Mouse (Mus musculus) limb, embryonic 15.5 days (tissue): ENCODE measurements at regions not wholly inside any gene's neighbourhood (a gene's known extent, or its start where the extent isn't known, plus 50 kb on each side); places are given as distances from the start of the nearest gene placed in this dataset.
A peak's percentile ranks its signal among the peaks of the same experiment; 100 is the strongest.

ENCODE experiments used
- ATAC-seq: fragments of 200-750 bp; cut with Nextera tagmentation; 2 replicates; pipeline ENCODE4 v1.8.0; 2017; ENCODE audit warnings: low read depth, moderate TSS enrichment; ENCODE audit not compliant: insufficient number of reproducible peaks, low FRiP score, low TSS enrichment
- H3K27ac ChIP-seq: fragments of 300-500 bp; sonication (generic); 2 replicates; pipeline ENCODE4 v1.5.1; 2015; ENCODE audit warnings: moderate library complexity, mild to moderate bottlenecking, inconsistent platforms
- H3K27me3 ChIP-seq: fragments of 300-500 bp; sonication (generic); 2 replicates; pipeline ENCODE4 v1.6.1; 2015; ENCODE audit warnings: inconsistent platforms
- H3K36me3 ChIP-seq: fragments of 300-500 bp; sonication (generic); 2 replicates; pipeline ENCODE4 v1.6.1; 2015; ENCODE audit warnings: inconsistent platforms
- H3K4me1 ChIP-seq: fragments of 300-500 bp; sonication (generic); 2 replicates; pipeline ENCODE4 v1.6.1; 2015; ENCODE audit warnings: inconsistent platforms
- H3K4me2 ChIP-seq: fragments of 300-500 bp; sonication (generic); 2 replicates; pipeline ENCODE4 v1.6.1; 2015; ENCODE audit warnings: mild to moderate bottlenecking, inconsistent platforms
- H3K4me3 ChIP-seq: fragments of 300-500 bp; sonication (generic); 2 replicates; pipeline ENCODE4 v1.5.1; 2015; ENCODE audit warnings: mild to moderate bottlenecking, inconsistent platforms
- H3K9ac ChIP-seq: fragments of 300-500 bp; sonication (generic); 2 replicates; pipeline ENCODE4 v1.6.1; 2015; ENCODE audit warnings: inconsistent platforms
- H3K9me3 ChIP-seq: fragments of 300-500 bp; sonication (generic); 2 replicates; pipeline ENCODE4 v1.6.1; 2016; ENCODE audit warnings: inconsistent platforms
- WGBS: fragments of 180-500 bp; shearing (Covaris S2); methylation state at CpG from one replicate; pipeline ENCODE4 v1.1.7; 2015; 5-methylcytosine and 5-hydroxymethylcytosine counted together

DNA sequence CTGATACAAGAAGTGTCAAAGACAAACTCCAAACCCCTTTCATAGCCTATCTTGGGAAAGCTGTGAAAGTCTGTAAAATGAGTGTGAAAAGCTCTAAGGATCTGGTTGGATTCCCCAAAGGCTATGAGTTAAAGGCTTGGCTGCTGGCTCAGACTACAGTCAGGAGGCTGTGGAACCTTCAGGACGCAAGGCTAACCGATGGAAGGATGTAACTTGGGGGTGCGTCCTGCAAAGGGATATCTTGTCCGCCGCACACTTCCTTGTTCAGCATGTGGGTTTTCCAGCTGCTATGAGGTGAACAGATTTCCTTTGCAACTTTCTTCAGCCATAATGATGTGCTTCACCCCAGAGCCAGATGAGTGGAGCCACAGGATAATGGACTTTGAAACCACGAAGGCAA lies 240.3 kb upstream of the Dusp10 start:
- H3K36me3 ChIP-seq, result no peaks in the 10 kb centered on the region
- ATAC-seq, result no peak
- H3K4me1 ChIP-seq, result no peaks in the 10 kb centered on the region
- no peak overlapping the region for H3K27ac ChIP-seq
- 59% methylated on average over 6 of the region's 6 CpGs for WGBS
- no peaks in the 10 kb centered on the region for H3K27me3 ChIP-seq
- H3K9ac ChIP-seq, result no peak overlapping the region
- H3K9me3 ChIP-seq, result no peaks in the 10 kb centered on the region
- H3K4me2 ChIP-seq, result no peak overlapping the region
- H3K4me3 ChIP-seq, result no peak overlapping the region

DNA sequence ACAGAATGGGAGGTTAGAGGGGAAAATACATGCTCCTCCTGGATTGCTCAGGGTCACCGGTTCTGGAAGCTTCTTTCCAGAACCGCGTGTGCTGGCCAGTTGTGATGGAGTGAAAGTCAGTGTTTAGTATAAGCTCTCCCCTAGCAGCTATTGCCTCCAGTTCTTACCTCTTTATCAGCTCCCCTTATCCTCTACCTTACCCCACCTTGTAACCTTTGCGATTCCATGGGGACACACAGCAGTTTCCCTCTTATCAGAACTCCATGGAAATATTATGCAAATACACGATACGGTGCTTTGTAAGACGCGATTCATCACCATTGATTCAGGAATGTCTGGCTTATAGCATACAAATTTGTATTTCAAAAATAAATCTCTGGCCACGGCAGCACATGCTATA lies 232.9 kb upstream of the Dusp10 start:
- no peak overlapping the region for H3K4me2 ChIP-seq
- no peak for ATAC-seq
- no peak overlapping the region for H3K9ac ChIP-seq
- no peak overlapping the region for H3K27ac ChIP-seq
- H3K4me1 ChIP-seq, result peaks cover 6% of the 10 kb centered on the region; the same call in 1 of the 2 replicates
- H3K27me3 ChIP-seq, result no peaks in the 10 kb centered on the region
- WGBS, result 94% methylated on average over 9 of the region's 9 CpGs
- H3K36me3 ChIP-seq, result no peaks in the 10 kb centered on the region
- no peaks in the 10 kb centered on the region for H3K9me3 ChIP-seq
- H3K4me3 ChIP-seq, result no peak overlapping the region

GRCm38 (mm10) chr1:183780779-183781178 lies 232.3 kb upstream of the Dusp10 start:
- H3K9ac ChIP-seq, result no peak overlapping the region
- WGBS, result 33% methylated on average over 4 of the region's 4 CpGs
- no peaks in the 10 kb centered on the region for H3K9me3 ChIP-seq
- no peak overlapping the region for H3K4me2 ChIP-seq
- H3K27ac ChIP-seq, result no peak overlapping the region
- peaks cover 6% of the 10 kb centered on the region; the same call in 1 of the 2 replicates for H3K4me1 ChIP-seq
- no peaks in the 10 kb centered on the region for H3K27me3 ChIP-seq
- ATAC-seq, result no peak
- no peak overlapping the region for H3K4me3 ChIP-seq
- no peaks in the 10 kb centered on the region for H3K36me3 ChIP-seq

GRCm38 (mm10) chr1:183783440-183784130 lies 229.5 kb upstream of the Dusp10 start:
- no peaks in the 10 kb centered on the region for H3K9me3 ChIP-seq
- peak overlapping the region; percentile 30; the same call in 1 of the 2 replicates for H3K27ac ChIP-seq
- ATAC-seq, result peak; percentile 44; the same call in 1 of the 2 replicates
- no peaks in the 10 kb centered on the region for H3K36me3 ChIP-seq
- no peak overlapping the region for H3K9ac ChIP-seq
- WGBS, result 47% methylated on average over 8 of the region's 8 CpGs
- no peaks in the 10 kb centered on the region for H3K27me3 ChIP-seq
- H3K4me2 ChIP-seq, result no peak overlapping the region
- peaks cover 6% of the 10 kb centered on the region; the same call in 1 of the 2 replicates for H3K4me1 ChIP-seq
- H3K4me3 ChIP-seq, result no peak overlapping the region

- no peak for ATAC-seq
- Histone ChIP-seq H3K4me1 (peaks cover 8% of the 10 kb centered on the region), H3K9me3 (no peaks in the 10 kb centered on the region), H3K27ac (no peak overlapping the region), H3K27me3 (no peaks in the 10 kb centered on the region), H3K9ac (no peak overlapping the region), H3K36me3 (no peaks in the 10 kb centered on the region), H3K4me3 (no peak overlapping the region), H3K4me2 (no peak overlapping the region)
- 81% methylated on average over 7 of the region's 7 CpGs for WGBS
Observed at GRCm38 (mm10) chr1:183792230-183792813, 220.8 kb upstream of the Dusp10 start.

DNA sequence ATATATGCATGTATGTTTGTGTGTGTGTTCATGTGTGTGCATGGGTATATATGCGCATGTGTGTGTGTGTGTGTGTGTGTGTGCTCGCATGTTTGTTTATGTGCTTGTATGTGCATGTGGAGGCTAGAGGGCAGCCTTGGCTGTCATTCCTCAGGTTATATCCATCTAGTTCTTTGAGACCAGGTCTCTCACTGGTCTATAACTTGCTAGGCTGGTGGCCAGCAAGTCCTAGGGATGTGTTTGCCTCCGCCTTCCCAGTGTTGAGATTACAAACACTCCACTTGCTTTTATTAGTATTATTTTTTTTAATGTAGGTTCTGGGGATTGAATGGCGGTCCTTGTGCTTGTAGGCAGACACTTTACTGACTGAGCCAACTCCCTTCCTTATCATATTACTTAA lies 219.8 kb upstream of the Dusp10 start:
- Histone ChIP-seq H3K9ac (no peak overlapping the region), H3K27ac (no peak overlapping the region), H3K27me3 (no peaks in the 10 kb centered on the region), H3K36me3 (no peaks in the 10 kb centered on the region), H3K9me3 (no peaks in the 10 kb centered on the region), H3K4me3 (no peak overlapping the region), H3K4me1 (peaks cover 8% of the 10 kb centered on the region), H3K4me2 (no peak overlapping the region)
- ATAC-seq, result no peak
- 77% methylated on average over 4 of the region's 4 CpGs for WGBS

DNA sequence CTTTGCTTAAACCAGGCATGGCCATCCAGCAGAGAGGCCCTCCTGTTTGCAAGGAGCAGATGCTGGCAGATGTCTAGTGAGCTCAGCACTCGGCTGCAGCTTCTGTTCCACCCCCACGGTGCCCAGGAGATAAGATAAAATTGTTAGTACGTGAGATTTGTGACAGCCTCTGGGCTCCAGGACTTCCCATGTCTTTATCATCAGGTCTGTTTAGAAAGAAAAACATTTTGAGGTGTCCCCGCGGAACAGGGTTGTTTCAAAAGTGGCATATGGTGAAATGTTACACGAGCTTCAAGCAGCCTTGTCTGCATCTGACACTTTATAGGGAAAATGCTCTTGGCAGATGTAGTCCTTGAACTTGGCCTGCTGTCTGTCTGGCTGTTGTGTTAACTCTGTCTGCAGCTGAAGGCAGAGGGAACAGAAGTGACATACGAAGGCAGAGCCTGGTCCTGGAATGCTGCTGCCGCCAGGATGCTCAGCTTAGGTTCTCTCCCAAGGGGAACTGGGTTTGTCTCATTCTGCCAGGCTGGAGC lies 219.1 kb upstream of the Dusp10 start:
- H3K9ac ChIP-seq, result no peak overlapping the region
- no peaks in the 10 kb centered on the region for H3K9me3 ChIP-seq
- 32% methylated on average over 8 of the region's 8 CpGs for WGBS
- ATAC-seq, result no peak
- no peaks in the 10 kb centered on the region for H3K27me3 ChIP-seq
- no peak overlapping the region for H3K4me2 ChIP-seq
- no peaks in the 10 kb centered on the region for H3K36me3 ChIP-seq
- no peak overlapping the region for H3K4me3 ChIP-seq
- H3K4me1 ChIP-seq, result peaks cover 8% of the 10 kb centered on the region
- peak overlapping the region; percentile 47 for H3K27ac ChIP-seq

- Histone ChIP-seq H3K4me1 (peaks cover 5% of the 10 kb centered on the region; the same call in 1 of the 2 replicates), H3K36me3 (no peaks in the 10 kb centered on the region), H3K27me3 (no peaks in the 10 kb centered on the region), H3K27ac (no peak overlapping the region), H3K9me3 (no peaks in the 10 kb centered on the region), H3K4me3 (no peak overlapping the region), H3K9ac (no peak overlapping the region), H3K4me2 (no peak overlapping the region)
- 79% methylated on average over 4 of the region's 4 CpGs for WGBS
- no peak for ATAC-seq
Observed at GRCm38 (mm10) chr1:183802351-183802750, 210.8 kb upstream of the Dusp10 start.

GRCm38 (mm10) chr1:183803357-183803756 lies 209.7 kb upstream of the Dusp10 start:
- Histone ChIP-seq H3K4me2 (no peak overlapping the region), H3K9ac (no peak overlapping the region), H3K27me3 (no peaks in the 10 kb centered on the region), H3K36me3 (no peaks in the 10 kb centered on the region), H3K9me3 (no peaks in the 10 kb centered on the region), H3K27ac (no peak overlapping the region), H3K4me3 (no peak overlapping the region), H3K4me1 (peaks cover 10% of the 10 kb centered on the region; the same call in 1 of the 2 replicates)
- no peak for ATAC-seq
- 82% methylated on average over 5 of the region's 5 CpGs for WGBS

DNA sequence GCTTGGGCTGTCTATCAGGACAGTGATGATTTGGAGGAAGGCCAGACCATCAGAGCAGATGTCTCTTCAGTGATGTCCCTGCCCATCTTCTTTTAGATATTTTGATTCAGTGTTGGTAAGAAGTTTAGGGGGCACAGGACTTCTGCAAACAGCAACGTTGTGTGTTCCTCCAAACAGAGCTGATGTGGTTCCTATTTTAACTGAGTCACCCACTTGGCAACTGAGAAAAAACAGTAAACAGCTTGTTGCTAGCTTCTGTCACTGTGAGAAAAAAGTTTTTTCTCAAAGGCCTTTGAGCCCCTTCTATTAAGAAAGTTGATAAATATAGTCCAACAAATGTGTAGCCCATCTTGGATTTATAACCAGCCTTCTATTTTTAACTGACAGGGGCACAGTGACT lies 209.3 kb upstream of the Dusp10 start:
- peaks cover 10% of the 10 kb centered on the region; the same call in 1 of the 2 replicates for H3K4me1 ChIP-seq
- 71% methylated on average over 1 of the region's 1 CpGs for WGBS
- H3K36me3 ChIP-seq, result no peaks in the 10 kb centered on the region
- H3K27ac ChIP-seq, result no peak overlapping the region
- no peaks in the 10 kb centered on the region for H3K9me3 ChIP-seq
- ATAC-seq, result no peak
- no peaks in the 10 kb centered on the region for H3K27me3 ChIP-seq
- H3K4me2 ChIP-seq, result no peak overlapping the region
- H3K9ac ChIP-seq, result no peak overlapping the region
- no peak overlapping the region for H3K4me3 ChIP-seq

- WGBS, result 70% methylated on average over 2 of the region's 2 CpGs
- no peak overlapping the region for H3K4me2 ChIP-seq
- no peaks in the 10 kb centered on the region for H3K36me3 ChIP-seq
- H3K9ac ChIP-seq, result no peak overlapping the region
- H3K27ac ChIP-seq, result no peak overlapping the region
- no peaks in the 10 kb centered on the region for H3K9me3 ChIP-seq
- ATAC-seq, result no peak
- no peaks in the 10 kb centered on the region for H3K27me3 ChIP-seq
- peaks cover 10% of the 10 kb centered on the region; the same call in 1 of the 2 replicates for H3K4me1 ChIP-seq
- no peak overlapping the region for H3K4me3 ChIP-seq
Observed at GRCm38 (mm10) chr1:183804295-183804694, 208.8 kb upstream of the Dusp10 start.
